Mouse (Mus musculus) lung, postnatal 0 days (tissue): ENCODE data around the gene Erc1. TPM values are rescaled to one million over a fixed set of nuclear protein-coding genes. Genes with fewer than 3 reads are reported as not detected.

Experiments used
- ATAC-seq: fragments of 200-750 bp; cut with Nextera tagmentation; 2 replicates; pipeline ENCODE4 v1.8.0; 2017; ENCODE audit warnings: moderate library complexity
- DNase-seq: peaks from one replicate; pipeline ENCODE4 v3.0.0-alpha.2; 2016; ENCODE audit warnings: low spot score
- H3K27ac ChIP-seq: fragments of 300-500 bp; sonication (generic); 2 replicates; pipeline ENCODE4 v1.5.1; 2014; ENCODE audit warnings: antibody characterized with exemption, mild to moderate bottlenecking, low read length, mixed read lengths
- H3K27me3 ChIP-seq: fragments of 300-500 bp; sonication (generic); replicated peaks from 2 replicates; pipeline ENCODE4 v1.6.1; 2014; ENCODE audit warnings: low read length, mixed read lengths; ENCODE audit not compliant: insufficient read depth
- H3K36me3 ChIP-seq: fragments of 300-500 bp; sonication (generic); 2 replicates; pipeline ENCODE4 v1.6.1; 2014; ENCODE audit warnings: low read length, mixed read lengths; ENCODE audit not compliant: insufficient read depth
- H3K4me1 ChIP-seq: fragments of 300-500 bp; sonication (generic); 2 replicates; pipeline ENCODE4 v1.6.1; 2014; ENCODE audit warnings: antibody characterized with exemption, low read depth, low read length, mixed read lengths; ENCODE audit not compliant: insufficient read depth
- H3K4me2 ChIP-seq: fragments of 300-500 bp; sonication (generic); replicated peaks from 2 replicates; pipeline ENCODE4 v1.6.1; 2014; ENCODE audit warnings: low read depth, mild to moderate bottlenecking, low read length, moderate library complexity, mixed read lengths
- H3K4me3 ChIP-seq: fragments of 300-500 bp; sonication (generic); 2 replicates; pipeline ENCODE4 v1.5.1; 2014; ENCODE audit warnings: low read depth, low read length
- H3K9ac ChIP-seq: fragments of 300-500 bp; sonication (generic); replicated peaks from 2 replicates; pipeline ENCODE4 v1.6.1; 2014; ENCODE audit warnings: low read depth, mild to moderate bottlenecking
- H3K9me3 ChIP-seq: fragments of 300-500 bp; sonication (generic); 2 replicates; pipeline ENCODE4 v1.6.1; 2016; ENCODE audit warnings: low read length, mixed read lengths
- CTCF ChIP-seq: IDR thresholded peaks from 2 replicates; pipeline ENCODE4 v1.5.1; 2016; ENCODE audit warnings: antibody characterized with exemption, mild to moderate bottlenecking
- EP300 ChIP-seq: IDR thresholded peaks from 2 replicates; pipeline ENCODE4 v1.6.1; 2016; ENCODE audit warnings: antibody characterized with exemption, mild to moderate bottlenecking, control low read depth
- WGBS: fragments of 180-500 bp; shearing (Covaris S2); extraction: QIAGEN DNeasy Blood & Tissue Kit; methylation state at CpG from one replicate; pipeline ENCODE4 v1.1.7; 2014; 5-methylcytosine and 5-hydroxymethylcytosine counted together
- polyA plus RNA-seq: library from polyadenylated mRNA; unstranded; fragments of >200 nt; fragmentation: Nextera tagmentation; extraction: Ambion mirVana; gene quantifications from 2 replicates; pipeline ENCODE4 v1.2.1, GENCODE M21; 2015

The Erc1 gene
- polyA plus RNA-seq, 1 experiment from 2014 or later, result 9.9 TPM

DNA sequence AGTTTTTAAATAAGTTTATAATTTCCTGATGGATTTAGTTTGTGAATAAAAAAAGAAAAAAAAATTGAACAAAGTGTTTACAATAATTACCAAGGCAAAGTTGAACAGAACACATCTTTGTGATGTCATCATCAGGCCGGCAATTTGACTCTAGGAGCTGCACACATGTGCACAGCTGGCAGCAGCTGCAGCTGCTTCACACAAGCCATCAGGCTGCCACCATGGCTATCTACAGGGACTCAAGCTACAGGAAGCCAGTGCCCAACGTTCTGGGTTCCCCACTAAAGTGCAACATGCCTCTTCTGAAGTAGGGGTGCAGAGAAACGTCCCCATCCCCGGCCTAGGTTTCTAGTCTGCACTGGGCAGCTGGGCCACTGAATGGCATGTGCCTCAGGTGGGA lies 277.2 kb downstream of the Erc1 start:
- Histone ChIP-seq H3K4me3 (no peak overlapping the region), H3K27me3 (no peaks in the 10 kb centered on the region), H3K9me3 (no peaks in the 10 kb centered on the region), H3K9ac (no peak overlapping the region), H3K4me1 (no peaks in the 10 kb centered on the region), H3K36me3 (0 out of 2 replicates have a peak, but pooled peaks cover 9% of the 10 kb centered on the region), H3K4me2 (no peak overlapping the region), H3K27ac (no peak overlapping the region)
- no peak for TF ChIP-seq EP300
- TF ChIP-seq CTCF, result no peak
- no peak for DNase-seq
- no peak for ATAC-seq
- WGBS, result 65% methylated on average over 4 of the region's 4 CpGs

GRCm38 (mm10) chr6:119568339-119568738 lies 279.6 kb downstream of the Erc1 start:
- Histone ChIP-seq H3K27ac (no peak overlapping the region), H3K4me1 (no peaks in the 10 kb centered on the region), H3K36me3 (no peaks in the 10 kb centered on the region), H3K27me3 (no peaks in the 10 kb centered on the region), H3K4me3 (no peak overlapping the region), H3K9me3 (no peaks in the 10 kb centered on the region), H3K9ac (no peak overlapping the region), H3K4me2 (no peak overlapping the region)
- no peak for ATAC-seq
- TF ChIP-seq EP300 (no peak), CTCF (no peak)
- no peak for DNase-seq
- 56% methylated on average over 2 of the region's 2 CpGs for WGBS

GRCm38 (mm10) chr6:119565451-119566379 lies 282.3 kb downstream of the Erc1 start:
- H3K4me2 ChIP-seq, result no peak overlapping the region
- WGBS, result 70% methylated on average over 23 of the region's 23 CpGs
- TF ChIP-seq CTCF (no peak), EP300 (no peak)

GRCm38 (mm10) chr6:119562558-119562957 lies 285.4 kb downstream of the Erc1 start:
- ATAC-seq (peak; percentile 61), DNase-seq (peak; percentile 38)
- Histone ChIP-seq H3K27me3 (no peaks in the 10 kb centered on the region), H3K9me3 (no peaks in the 10 kb centered on the region), H3K36me3 (no peaks in the 10 kb centered on the region), H3K4me2 (no peak overlapping the region), H3K4me1 (no peaks in the 10 kb centered on the region), H3K27ac (no peak overlapping the region), H3K9ac (no peak overlapping the region), H3K4me3 (no peak overlapping the region)
- TF ChIP-seq CTCF (no peak), EP300 (no peak)
- WGBS, result 56% methylated on average over 10 of the region's 10 CpGs

More at GRCm38 (mm10) chr6:119565451-119566379, 282.3 kb downstream of the Erc1 start:
- H3K9me3 ChIP-seq, result no peaks in the 10 kb centered on the region
- no peak for DNase-seq
- no peak overlapping the region for H3K27ac ChIP-seq
- ATAC-seq, result no peak
- no peak overlapping the region for H3K9ac ChIP-seq
- H3K4me1 ChIP-seq, result no peaks in the 10 kb centered on the region
- H3K36me3 ChIP-seq, result no peaks in the 10 kb centered on the region
- no peaks in the 10 kb centered on the region for H3K27me3 ChIP-seq
- H3K4me3 ChIP-seq, result no peak overlapping the region

- DNase-seq, result no peak
- Histone ChIP-seq H3K27me3 (no peaks in the 10 kb centered on the region), H3K27ac (no peak overlapping the region), H3K4me2 (no peak overlapping the region), H3K9ac (no peak overlapping the region), H3K4me3 (no peak overlapping the region), H3K4me1 (no peaks in the 10 kb centered on the region), H3K36me3 (no peaks in the 10 kb centered on the region), H3K9me3 (no peaks in the 10 kb centered on the region)
- TF ChIP-seq EP300 (no peak), CTCF (no peak)
- WGBS, result 48% methylated on average over 7 of the region's 7 CpGs
- ATAC-seq, result no peak; the same call in 1 of the 2 replicates
Observed at GRCm38 (mm10) chr6:119558855-119559254, 289.1 kb downstream of the Erc1 start.

GRCm38 (mm10) chr6:119554439-119554838 lies 293.5 kb downstream of the Erc1 start:
- no peak overlapping the region for H3K4me2 ChIP-seq
- H3K9ac ChIP-seq, result no peak overlapping the region
- H3K4me1 ChIP-seq, result no peaks in the 10 kb centered on the region
- no peaks in the 10 kb centered on the region for H3K27me3 ChIP-seq
- no peak overlapping the region for H3K4me3 ChIP-seq
- H3K36me3 ChIP-seq, result no peaks in the 10 kb centered on the region
- ATAC-seq, result no peak
- 70% methylated on average over 8 of the region's 8 CpGs for WGBS
- H3K9me3 ChIP-seq, result no peaks in the 10 kb centered on the region
- H3K27ac ChIP-seq, result no peak overlapping the region
- peak; percentile 29; the same call in 1 of the 2 replicates for TF ChIP-seq CTCF
- TF ChIP-seq EP300, result no peak
- DNase-seq, result no peak
